Mouse (Mus musculus): ENCODE measurements around the gene Olfr1240.

The Olfr1240 gene

DNA sequence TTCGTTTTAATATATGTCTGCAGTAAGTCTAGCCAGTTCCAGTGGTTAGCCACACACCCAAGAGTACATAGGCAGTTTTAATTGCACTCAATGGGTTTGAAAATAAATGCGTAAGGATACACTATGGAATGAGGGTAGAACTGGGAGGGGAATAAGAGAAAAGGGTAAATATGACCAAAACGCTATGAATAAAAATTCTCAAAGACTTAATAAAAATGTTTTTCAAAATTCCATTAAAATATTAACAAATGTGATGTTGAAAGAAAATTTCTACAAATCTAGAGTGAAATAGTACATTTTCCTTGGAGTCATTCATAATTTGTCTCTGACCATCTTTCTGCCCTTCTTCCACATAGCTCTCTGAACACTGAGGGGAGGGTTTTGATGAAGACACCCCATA is at the start of gene Olfr1240:
Gene Olfr1240 (minus strand): TSS at position 101 of the 400 bp plus-strand sequence.
- no peak for DNase-seq

DNA sequence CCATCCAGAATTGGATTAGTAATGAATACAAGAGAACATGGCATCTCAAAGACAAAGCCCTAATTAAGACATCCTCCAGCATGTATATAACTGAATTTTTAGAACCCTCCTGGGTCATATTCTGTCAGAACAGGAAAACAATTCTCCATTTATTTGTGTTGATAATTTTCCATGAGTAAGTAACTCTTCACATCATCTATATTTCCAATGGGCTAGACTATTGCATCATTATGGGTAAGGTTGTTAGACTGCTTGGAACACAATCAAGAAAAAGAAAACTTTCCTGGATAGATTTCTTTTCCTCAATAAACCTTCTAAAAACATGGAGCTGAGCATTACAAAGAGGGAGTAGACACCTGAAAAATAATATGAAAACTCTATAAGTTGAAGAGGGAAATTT is 44.2 kb upstream of the Olfr1240 start, which contains the start of gene Olfr1241:
Gene Olfr1241 (minus strand): TSS at position 101 of the 400 bp plus-strand sequence.
- no peak for DNase-seq

DNA sequence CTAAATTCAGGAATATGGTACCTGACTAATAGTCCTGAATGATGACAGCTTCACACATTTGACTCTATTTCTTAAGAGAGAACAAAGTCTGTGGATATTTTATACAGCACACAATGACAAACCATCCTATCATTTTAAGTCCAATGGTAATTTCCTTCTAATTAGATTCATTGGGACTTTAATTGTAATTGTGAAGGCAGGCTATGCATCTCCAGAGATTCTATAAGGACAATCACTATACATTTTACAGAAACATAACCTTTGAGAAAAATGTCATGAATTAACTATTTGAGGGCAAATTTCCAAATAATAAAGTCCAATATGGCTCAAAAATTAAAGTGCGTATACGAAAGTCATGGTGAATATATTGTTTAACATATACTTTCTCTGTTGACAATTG is 22.5 kb downstream of the Olfr1240 start, which contains the start of gene Olfr1239:
Gene Olfr1239 (minus strand): TSS at position 101 of the 400 bp plus-strand sequence.
- DNase-seq = no peak

GRCm38 (mm10) chr2:89414557-89414956 is 28.2 kb downstream of the Olfr1240 start:
- DNase-seq = no peak

- no peak for DNase-seq
These were observed 33.2 kb downstream of the Olfr1240 start, which contains the start of gene Olfr1238 for GRCm38 (mm10) chr2:89409576-89409975. TSS of gene Olfr1238 (minus strand) at chr2:89409676.

DNA sequence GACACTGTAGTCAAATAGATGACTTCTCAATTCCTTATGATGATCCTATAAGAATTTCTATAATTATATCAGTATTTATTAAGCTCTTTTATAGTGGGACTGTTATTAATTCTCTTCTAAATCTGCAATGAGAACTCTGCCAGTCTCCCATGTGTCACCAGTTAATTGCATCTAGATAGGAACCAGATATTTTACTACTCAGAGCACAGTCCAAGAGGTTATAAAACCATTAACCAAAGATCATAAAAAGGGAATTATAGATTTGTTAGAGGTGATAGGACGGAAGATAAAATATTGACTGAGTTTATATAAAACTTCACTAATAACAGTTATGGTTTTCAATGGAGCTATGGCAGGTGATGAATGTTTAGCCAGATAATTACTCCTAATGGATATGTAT is 41.9 kb downstream of the Olfr1240 start:
- no peak for DNase-seq
